Mouse (Mus musculus) lung, postnatal 25 days (tissue): Measurements from ENCODE around the gene Trem2.
"Not testable (repeated sequence)": the region's sequence is repeated elsewhere in the genome, so short reads cannot be mapped to it uniquely, and the experiment has no call there.

Source experiments
- DNase-seq: peaks from one replicate; pipeline ENCODE4 v3.0.0; 2022; ENCODE audit warnings: low spot score

Trem2 gene

GRCm38 (mm10) chr17:48350681-48351193, 4.5 kb downstream of the Trem2 start:
- no peak for DNase-seq

DNA sequence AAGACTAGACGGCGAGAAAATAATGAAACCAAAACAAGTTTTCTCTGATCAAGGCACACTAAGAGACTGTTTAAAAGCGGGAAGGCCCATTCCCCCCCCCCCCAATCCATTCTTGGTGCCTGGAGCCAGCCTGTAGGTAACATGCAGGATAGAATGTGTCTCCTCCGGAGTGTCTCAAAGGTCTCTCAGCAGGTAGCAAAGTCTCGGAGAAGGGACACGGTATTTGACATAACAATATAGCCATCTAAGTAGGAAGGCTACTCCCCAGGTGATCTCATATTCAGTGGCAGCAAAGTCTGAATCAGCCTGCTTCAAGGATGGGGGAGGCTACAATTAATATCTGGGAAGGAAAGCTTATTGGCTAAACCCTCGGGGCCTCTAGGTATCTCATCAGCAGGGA, 6.8 kb downstream of the Trem2 start:
- not testable (repeated sequence) for DNase-seq

- DNase-seq: no peak
Measured at GRCm38 (mm10) chr17:48355822-48356221, 9.6 kb downstream of the Trem2 start.

- no peak for DNase-seq
Measured at GRCm38 (mm10) chr17:48357892-48358291, 11.7 kb downstream of the Trem2 start.

- no peak for DNase-seq
Measured at GRCm38 (mm10) chr17:48359616-48360015, 13.4 kb downstream of the Trem2 start, which contains the start of gene Treml1. TSS of gene Treml1 (plus strand) at chr17:48359916.

- DNase-seq: no peak
Measured at GRCm38 (mm10) chr17:48360462-48360861, 14.3 kb downstream of the Trem2 start.

DNA sequence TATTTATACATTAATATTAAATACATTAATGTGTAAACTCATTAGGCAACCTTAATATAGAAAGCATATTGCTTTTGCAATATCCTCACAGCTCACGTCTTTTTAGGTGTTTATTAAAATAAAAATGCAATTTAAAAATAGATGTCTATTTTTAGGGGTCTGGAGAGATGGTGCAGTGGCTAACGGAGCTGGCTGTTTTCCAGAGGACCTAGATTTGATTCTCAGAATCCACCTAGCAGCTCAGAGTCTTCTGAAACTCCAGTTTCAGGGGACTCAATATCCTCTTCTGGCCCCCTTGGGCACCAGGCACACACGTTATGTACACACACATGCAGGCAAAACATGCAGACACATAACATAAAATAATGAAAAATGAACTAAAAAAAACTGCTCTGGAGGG, 16.1 kb downstream of the Trem2 start:
- DNase-seq: no peak

- no peak for DNase-seq
Measured at GRCm38 (mm10) chr17:48362966-48363365, 16.8 kb downstream of the Trem2 start.

GRCm38 (mm10) chr17:48363421-48363965, 17.3 kb downstream of the Trem2 start:
- DNase-seq: no peak

DNA sequence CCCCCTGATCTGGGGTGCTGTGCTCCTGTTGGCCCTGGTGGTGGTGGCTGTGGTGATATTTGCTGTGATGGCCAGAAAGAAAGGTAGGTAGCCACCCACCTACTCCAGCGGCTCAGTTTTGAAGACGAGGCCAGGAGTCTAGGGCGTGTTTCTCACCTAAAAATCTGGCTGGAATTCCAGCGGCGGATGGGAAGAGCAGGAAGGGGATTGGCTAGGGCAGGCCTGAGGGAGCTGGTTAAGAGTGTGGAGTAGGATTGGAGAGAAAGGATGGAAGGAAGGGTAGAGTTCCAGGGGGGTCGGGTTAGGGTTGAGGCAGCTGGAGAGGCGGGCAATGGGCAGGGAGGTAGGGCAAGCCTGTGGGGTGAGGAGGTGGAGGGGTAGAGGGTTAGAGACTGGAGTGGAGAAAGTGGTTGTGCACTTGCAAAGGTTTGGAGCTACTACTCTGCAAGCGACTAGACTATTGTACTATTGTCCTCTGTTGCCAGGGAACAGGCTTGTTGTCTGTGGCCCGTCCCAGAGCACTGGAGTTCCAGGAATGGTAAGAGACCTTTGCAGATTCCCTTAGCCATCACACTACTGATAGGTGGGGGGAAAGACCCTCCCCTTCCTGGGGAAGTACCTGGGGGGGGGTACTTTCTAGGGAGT, 19.4 kb downstream of the Trem2 start:
- no peak for DNase-seq

DNA sequence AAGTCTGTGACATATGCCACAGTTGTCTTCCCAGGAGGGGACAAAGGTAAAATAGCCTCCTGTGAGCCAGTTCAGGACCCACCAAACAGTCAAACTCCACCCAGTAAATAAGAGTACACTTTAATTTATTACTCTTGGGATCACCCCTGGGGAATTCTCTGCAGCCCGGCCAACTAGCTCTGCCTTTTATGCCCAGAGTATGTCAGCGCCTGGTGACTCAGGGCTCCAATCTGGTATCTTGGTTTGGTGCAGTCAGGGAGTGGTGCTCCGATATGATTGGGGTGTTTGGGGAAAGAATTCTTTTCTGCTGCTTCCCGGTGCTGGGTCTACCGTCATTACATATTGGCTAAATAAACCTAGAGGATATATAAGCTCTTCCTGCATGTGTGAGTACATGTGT, 20.6 kb downstream of the Trem2 start:
- no peak for DNase-seq

DNA sequence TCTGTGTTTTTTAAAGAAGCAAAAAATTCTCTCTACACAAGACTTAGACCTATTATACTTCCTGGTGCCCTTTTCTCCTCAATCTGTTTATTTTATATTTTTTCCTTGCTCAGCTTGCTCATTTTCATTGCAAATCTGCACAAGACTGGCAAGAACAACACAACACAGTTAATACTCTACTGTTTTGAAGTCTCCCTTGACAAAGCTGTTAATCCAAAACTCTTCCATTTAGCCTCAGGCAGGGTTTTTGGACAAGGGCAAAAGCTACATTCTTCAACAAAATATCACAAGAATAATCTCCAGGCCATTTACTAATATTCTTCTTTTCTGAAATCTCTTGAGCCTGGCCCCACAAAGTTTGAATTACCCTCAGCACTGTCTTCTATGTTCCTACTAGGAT, 25.4 kb downstream of the Trem2 start:
- no peak for DNase-seq

- no peak for DNase-seq
Measured at GRCm38 (mm10) chr17:48372987-48373386, 26.8 kb downstream of the Trem2 start.

DNA sequence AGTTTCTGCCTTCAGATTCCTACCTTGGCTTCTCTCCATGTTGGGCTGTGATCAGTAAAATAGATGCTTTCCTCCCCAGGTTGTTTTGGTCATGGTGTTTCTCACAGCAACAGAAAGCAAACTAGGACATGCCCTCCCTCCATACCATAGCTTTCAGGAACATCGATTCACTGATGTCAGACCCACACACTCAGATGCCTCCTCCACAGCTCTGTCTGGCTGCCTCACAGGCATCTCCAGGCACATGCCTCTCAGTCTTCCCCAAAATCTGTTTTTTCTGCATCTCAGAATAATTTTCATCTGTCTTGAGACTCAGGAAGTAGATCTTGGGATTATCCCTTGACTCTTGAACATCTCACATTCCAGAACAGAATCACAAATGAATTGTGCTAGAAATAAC, 29.9 kb downstream of the Trem2 start:
- no peak for DNase-seq

DNA sequence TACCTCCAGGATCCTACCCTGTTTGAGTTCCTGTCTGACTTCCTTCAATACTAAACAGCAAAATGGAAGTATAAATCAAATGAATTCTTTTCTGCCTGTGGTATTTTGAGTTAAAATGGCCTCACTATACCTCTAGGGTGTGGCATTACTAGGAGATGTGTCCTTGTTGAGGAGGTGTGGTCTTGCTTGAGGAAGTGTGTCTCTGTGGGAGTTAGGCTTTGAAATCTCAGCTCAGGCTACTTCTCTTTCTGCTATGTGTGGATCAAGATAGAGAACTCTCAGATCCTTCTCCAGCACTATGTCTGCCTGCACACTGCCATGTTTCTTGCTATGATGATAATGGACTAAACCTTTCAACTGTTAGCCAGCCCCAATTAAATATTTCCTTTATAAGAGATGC, 32.8 kb downstream of the Trem2 start:
- no peak for DNase-seq

DNA sequence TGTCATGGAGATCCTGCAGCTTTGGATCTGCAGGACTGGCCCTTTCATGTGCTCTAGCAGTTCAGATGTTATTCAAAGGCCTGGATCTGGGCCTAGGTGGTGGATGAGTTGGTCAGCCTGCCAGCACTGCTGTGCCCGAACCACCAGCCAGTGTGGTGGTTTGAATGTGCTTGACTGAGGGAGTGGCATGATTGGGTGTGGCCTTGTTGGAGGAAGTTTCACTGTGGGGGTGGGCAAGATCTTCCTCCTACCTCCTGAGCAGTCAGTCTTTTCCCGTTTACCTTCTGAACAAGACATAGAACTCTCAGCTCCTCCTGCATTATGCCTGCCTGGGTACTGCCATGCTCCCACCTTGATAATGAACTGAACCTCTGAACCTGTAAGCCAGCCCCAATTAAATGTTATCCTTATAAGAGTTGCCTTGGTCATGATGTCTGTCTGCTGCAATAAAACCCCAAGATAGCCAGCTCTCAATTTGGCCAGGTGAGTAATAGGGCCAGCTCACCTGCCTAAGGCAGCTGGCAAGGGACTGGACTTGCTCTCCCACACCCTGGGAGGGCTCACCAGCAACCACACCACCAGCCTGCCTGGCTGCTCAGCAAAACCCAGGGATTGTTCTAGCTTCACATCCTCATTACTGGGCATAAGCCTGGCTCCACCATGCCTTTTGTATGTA, 39.7 kb downstream of the Trem2 start:
- DNase-seq: no peak

DNA sequence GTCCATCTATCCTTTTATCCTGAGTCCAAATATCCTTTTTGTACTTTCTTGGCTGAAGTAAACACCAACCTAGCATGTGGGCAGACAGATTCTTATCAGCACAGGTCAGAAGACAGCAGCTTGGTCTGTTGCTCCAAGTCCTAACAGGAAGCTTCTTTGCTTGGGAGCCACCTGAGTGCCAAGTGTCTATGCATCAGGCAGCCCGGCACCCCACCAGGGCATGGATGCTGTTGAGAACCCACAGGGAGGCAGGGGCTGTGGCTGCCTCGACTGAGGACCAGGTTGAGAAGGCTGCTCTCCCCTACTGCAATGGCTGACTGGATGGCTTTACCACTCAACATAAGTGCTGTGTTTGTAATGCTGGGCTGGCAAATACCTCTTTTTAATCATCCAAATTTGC, 42.5 kb downstream of the Trem2 start:
- no peak for DNase-seq

DNA sequence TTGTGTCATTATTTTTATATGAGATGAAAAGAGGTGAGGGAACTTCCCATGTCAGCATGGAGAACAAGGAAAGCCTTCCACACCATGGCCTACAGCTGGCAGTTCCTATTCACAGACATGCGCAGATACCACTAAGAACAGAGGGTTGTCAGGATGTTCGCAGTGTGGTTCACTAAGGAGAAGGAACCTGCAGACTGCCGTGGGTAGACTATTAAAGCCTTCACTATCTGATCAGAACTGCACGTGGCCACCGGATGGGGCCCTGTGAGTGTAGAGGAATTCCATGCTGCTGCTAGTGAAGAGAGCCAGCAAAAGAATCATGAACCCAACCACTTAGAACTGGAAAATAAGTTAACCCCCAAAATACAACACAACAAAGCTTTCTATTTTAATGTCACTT, 43.2 kb downstream of the Trem2 start:
- DNase-seq: no peak

DNA sequence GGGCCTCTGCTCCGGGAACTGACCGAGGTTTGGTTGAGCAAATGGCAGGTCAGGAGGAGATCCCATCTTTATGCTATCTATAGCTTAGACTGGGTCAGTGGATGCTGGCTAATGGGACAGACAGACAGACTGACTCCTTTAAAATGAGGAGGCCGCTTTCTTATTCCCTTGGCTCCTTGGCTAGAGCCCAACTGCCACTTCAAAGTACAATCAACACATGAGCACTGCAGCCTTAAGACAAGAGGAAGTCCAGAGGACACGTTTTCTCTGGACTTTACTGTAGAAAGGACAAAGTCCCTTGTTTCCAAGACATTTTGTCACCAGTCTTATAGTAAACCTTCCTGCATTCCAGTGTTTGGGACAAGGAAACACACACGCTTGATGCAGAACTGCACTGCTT, 45.2 kb downstream of the Trem2 start:
- DNase-seq: no peak

DNA sequence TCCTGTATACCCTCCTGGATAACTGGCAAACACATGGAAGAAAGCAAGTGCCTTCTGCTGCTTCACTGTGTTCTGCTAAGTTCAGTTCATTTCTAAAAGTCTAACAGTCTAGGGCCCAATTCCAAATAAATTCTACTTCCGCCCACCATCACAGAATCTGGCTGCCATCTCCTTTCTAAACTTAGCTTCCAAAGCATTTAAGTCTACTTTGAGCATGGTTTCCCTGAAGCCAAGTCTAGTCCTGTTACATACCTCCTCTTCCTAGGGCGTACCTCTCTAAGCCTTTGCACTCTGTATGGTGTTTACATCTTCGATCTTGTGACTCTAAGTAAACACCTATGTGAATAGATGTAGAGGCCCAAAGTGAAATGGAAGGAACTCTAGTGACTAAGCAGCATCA, 46.4 kb downstream of the Trem2 start:
- DNase-seq: no peak

DNA sequence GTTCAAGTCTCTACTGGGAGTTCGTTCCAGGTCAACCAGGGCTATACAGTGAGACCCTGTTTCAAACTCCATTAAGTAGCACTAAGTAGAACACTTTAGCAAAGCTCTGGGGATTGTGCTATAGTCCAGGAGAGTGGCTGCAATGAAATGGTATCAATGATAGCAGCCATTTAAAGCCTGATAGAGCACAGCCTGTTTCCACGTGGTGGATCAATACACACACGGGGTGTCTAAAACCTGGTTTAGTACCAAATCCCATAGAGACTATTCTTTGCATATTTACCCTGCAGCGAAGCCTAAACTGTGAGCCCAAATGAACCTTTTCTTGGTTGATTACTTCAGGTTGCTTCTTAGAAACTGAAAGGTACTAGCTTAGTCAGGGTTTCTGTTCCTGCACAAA, 55.5 kb downstream of the Trem2 start:
- no peak for DNase-seq

- no peak for DNase-seq
Measured at GRCm38 (mm10) chr17:48402751-48403150, 56.5 kb downstream of the Trem2 start.
